ENCODE assay signal across 9 mouse cellular contexts in the genomic region with DNA sequence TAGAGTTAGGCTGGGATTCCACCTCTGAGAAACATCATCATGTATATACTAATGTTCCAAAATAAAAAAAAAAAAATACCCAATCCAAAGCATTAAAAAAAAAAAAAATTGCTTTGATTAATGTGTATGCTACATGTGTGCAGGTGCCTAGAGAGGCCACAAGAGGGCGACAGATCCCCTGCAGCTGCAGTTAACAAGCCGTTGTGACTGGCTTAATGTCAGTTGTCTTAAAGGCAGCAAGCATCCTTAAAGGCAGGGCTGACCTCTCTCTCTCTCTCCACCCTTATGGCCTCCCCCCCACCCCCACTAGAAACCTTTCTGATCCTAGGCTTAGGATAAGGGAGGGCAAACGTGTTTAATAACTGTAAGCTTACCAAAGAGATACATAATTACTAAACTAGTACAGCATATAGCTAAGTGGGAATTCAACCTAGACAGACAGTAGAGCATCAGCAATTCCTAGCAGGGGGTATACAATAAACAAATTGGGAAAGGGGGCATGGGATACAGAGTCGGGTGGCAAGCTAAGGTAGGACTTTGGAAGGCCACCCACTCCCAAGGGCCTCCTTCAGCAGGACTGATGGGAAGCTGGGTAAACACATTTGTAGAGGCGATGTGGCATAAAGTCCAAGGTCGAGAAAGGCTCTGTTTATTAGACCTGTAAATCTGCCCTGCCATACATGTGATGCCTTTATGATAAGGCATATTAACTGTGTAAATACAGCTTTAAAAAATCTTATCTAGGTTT. TPM values are rescaled to one million over a fixed set of nuclear protein-coding genes. Genes with fewer than 3 reads are reported as not detected.
A peak's percentile ranks its signal among the peaks of the same experiment; 100 is the strongest.
DNase-seq lines count a peak whose midpoint lies in the region; ATAC-seq and TF ChIP-seq lines count a peak whose summit lies in the region.
"Had no signal": no experiment of that assay in that cellular context is flagged by ENCODE, and none has a peak within 500 bp of the region (broad histone marks: within the 10 kb centered on the region; RNA-seq: fewer than 3 reads in every experiment).

No protein-coding gene starts in this region.

- H3K27ac ChIP-seq in forebrain, postnatal 0 days (ENCODE audit: low read depth, low read length): no peak overlapping the region
- H3K27ac ChIP-seq in forebrain, embryonic 12.5 days: no peak overlapping the region
- H3K27ac ChIP-seq: liver, embryonic 13.5 days had no signal

- no peak overlapping the region for H3K4me3 ChIP-seq in forebrain, postnatal 0 days (ENCODE audit: low read depth, low read length)
- H3K4me3 ChIP-seq in forebrain, embryonic 12.5 days (replicated peaks): no peak overlapping the region
- H3K4me3 ChIP-seq: liver, embryonic 13.5 days had no signal

- ATAC-seq in forebrain, postnatal 0 days: peak; percentile 51; the same call in 1 of the 2 replicates
- no peak for ATAC-seq in forebrain, embryonic 12.5 days (ENCODE audit: low FRiP score)

- H3K36me3 ChIP-seq in forebrain, postnatal 0 days (ENCODE audit: insufficient read depth): no peaks in the 10 kb centered on the region
- no peaks in the 10 kb centered on the region for H3K36me3 ChIP-seq in forebrain, embryonic 12.5 days (replicated peaks)
- H3K36me3 ChIP-seq: liver, embryonic 13.5 days had no signal

- no peak overlapping the region for H3K4me2 ChIP-seq in forebrain, postnatal 0 days (ENCODE audit: low read depth)
- no peak overlapping the region for H3K4me2 ChIP-seq in forebrain, embryonic 12.5 days
- H3K4me2 ChIP-seq: liver, embryonic 13.5 days had no signal

- no peaks in the 10 kb centered on the region for H3K9me3 ChIP-seq in forebrain, postnatal 0 days (ENCODE audit: low read length)
- no peaks in the 10 kb centered on the region for H3K9me3 ChIP-seq in forebrain, embryonic 12.5 days
- H3K9me3 ChIP-seq: liver, embryonic 13.5 days had no signal

- no peaks in the 10 kb centered on the region for H3K4me1 ChIP-seq in forebrain, postnatal 0 days (ENCODE audit: insufficient read depth)
- H3K4me1 ChIP-seq in forebrain, embryonic 12.5 days: no peaks in the 10 kb centered on the region
- H3K4me1 ChIP-seq: liver, embryonic 13.5 days had no signal

- peak; percentile 15 for DNase-seq in forebrain, postnatal 0 days
- DNase-seq in urinary bladder, postnatal 25 days (ENCODE audit: low spot score): peak; percentile 14
- no peak for DNase-seq in urinary bladder, adult 2 months (ENCODE audit: low spot score)
- peak; percentile 54 for DNase-seq in kidney, adult 11 months
- peak; percentile 13 for DNase-seq in naive thymus-derived CD4-positive, alpha-beta T cell, adult 2 months (ENCODE audit: low read depth)
- DNase-seq in ovary, adult 18-20 months (ENCODE audit: low spot score): no peak
- DNase-seq in ovary, postnatal 10 days (ENCODE audit: low spot score): no peak
- DNase-seq: liver, embryonic 13.5 days had no signal

- H3K9ac ChIP-seq in forebrain, postnatal 0 days: no peak overlapping the region
- H3K9ac ChIP-seq in forebrain, embryonic 12.5 days: no peak overlapping the region
- H3K9ac ChIP-seq: liver, embryonic 13.5 days had no signal

- TF ChIP-seq CTCF in forebrain, postnatal 0 days (IDR thresholded peaks at IDR 0.05; ENCODE audit: low read depth): peak; percentile 71

- no peaks in the 10 kb centered on the region for H3K27me3 ChIP-seq in forebrain, postnatal 0 days (ENCODE audit: insufficient read depth, low read length)
- H3K27me3 ChIP-seq in forebrain, embryonic 12.5 days: 0 out of 2 replicates have a peak, but pooled peaks cover 6% of the 10 kb centered on the region
- H3K27me3 ChIP-seq: liver, embryonic 13.5 days had no signal

- WGBS in forebrain, postnatal 0 days: 61% methylated on average over 6 of the region's 6 CpGs
- 61% methylated on average over 6 of the region's 6 CpGs for WGBS in forebrain, embryonic 12.5 days

RNA-seq across cellular contexts. Expression of a gene that starts 45.0 kb away (rescaled TPM):
- 10.7 and 14.7 TPM in 2 replicates for total RNA-seq in forebrain, postnatal 0 days (2014; rRNA removed)
- polyA plus RNA-seq in forebrain, postnatal 0 days (2015; fragmentation: Nextera tagmentation; extraction: Ambion mirVana): 8.7 and 11.0 TPM in 2 replicates
- 2.1 and 3.2 TPM in 2 replicates for polyA plus RNA-seq in forebrain, embryonic 12.5 days (2016; fragmentation: Nextera tagmentation; extraction: Ambion mirVana)
- 2.5 and 2.8 TPM in 2 replicates for polyA plus RNA-seq in urinary bladder, adult 2 months (2012; rRNA removed)

Comparison
In these comparisons a context has a peak if more than half of its experiments do, and no peak if none do; other contexts are left out.
1. DNase-seq: peak in forebrain, postnatal 0 days (single experiment), urinary bladder, postnatal 25 days (single experiment), kidney, adult 11 months (single experiment) and naive thymus-derived CD4-positive, alpha-beta T cell, adult 2 months (single experiment); none in urinary bladder, adult 2 months (single experiment), ovary, adult 18-20 months (single experiment) and ovary, postnatal 10 days (single experiment).